Mouse (Mus musculus): ENCODE data around the gene Kcnk10. TPM values are rescaled to one million over a fixed set of nuclear protein-coding genes. Genes with fewer than 3 reads are reported as not detected.

Gene Kcnk10
- polyA plus RNA-seq, 1 experiment from 2014 or later: 40.9 TPM

- no peaks in the 10 kb centered on the region for H3K9me3 ChIP-seq (ENCODE audit: control insufficient read depth, low read length)
- no peak overlapping the region for H3K9ac ChIP-seq (ENCODE audit: low read length)
- no peak overlapping the region for H3K4me3 ChIP-seq (ENCODE audit: low read depth, low read length)
- no peak for DNase-seq (ENCODE audit: low spot score, missing footprints)
- 75% methylated on average over 11 of the region's 11 CpGs for WGBS
- no peaks in the 10 kb centered on the region for H3K36me3 ChIP-seq (ENCODE audit: control insufficient read depth, insufficient read depth, low read length)
- H3K27ac ChIP-seq (ENCODE audit: low read depth, low read length): no peak overlapping the region
- H3K27me3 ChIP-seq (ENCODE audit: control insufficient read depth, insufficient read depth, low read length): no peaks in the 10 kb centered on the region
- no peak for ATAC-seq (ENCODE audit: low FRiP score)
- H3K4me1 ChIP-seq (ENCODE audit: control insufficient read depth, insufficient read depth, low read length): no peaks in the 10 kb centered on the region
- H3K4me2 ChIP-seq: no peak overlapping the region
Measured at GRCm38 (mm10) chr12:98501528-98502280, 76.4 kb downstream of the Kcnk10 start.

DNA sequence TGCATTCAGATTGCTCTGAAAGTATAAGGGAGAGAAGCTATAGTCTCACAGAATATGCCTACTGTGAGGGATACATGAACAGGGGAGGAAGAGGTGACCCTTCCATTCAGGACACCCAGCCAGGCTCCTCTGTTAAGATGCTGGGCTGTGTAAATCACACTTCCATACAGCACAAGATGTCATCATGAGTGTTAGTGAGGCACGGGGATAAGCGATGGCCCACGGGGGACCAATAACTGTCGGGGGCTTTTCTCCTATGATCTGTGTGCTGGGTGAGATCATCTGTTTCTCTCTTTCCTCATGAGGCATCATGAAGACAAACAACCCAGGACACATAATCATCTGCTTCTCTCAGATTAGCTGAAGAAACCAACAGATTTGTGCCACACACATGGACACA, 77.1 kb downstream of the Kcnk10 start:
- H3K36me3 ChIP-seq (ENCODE audit: control insufficient read depth, insufficient read depth, low read length): no peaks in the 10 kb centered on the region
- ATAC-seq (ENCODE audit: low FRiP score) (no peak), DNase-seq (ENCODE audit: low spot score, missing footprints) (no peak)
- no peak overlapping the region for H3K4me3 ChIP-seq (ENCODE audit: low read depth, low read length)
- no peak overlapping the region for H3K27ac ChIP-seq (ENCODE audit: low read depth, low read length)
- no peaks in the 10 kb centered on the region for H3K4me1 ChIP-seq (ENCODE audit: control insufficient read depth, insufficient read depth, low read length)
- H3K4me2 ChIP-seq: no peak overlapping the region
- WGBS: 84% methylated on average over 4 of the region's 4 CpGs
- no peaks in the 10 kb centered on the region for H3K27me3 ChIP-seq (ENCODE audit: control insufficient read depth, insufficient read depth, low read length)
- no peaks in the 10 kb centered on the region for H3K9me3 ChIP-seq (ENCODE audit: control insufficient read depth, low read length)
- no peak overlapping the region for H3K9ac ChIP-seq (ENCODE audit: low read length)

GRCm38 (mm10) chr12:98481460-98481859, 96.7 kb downstream of the Kcnk10 start:
- H3K36me3 ChIP-seq (ENCODE audit: control insufficient read depth, insufficient read depth, low read length): peaks cover 4% of the 10 kb centered on the region; the same call in 1 of the 2 replicates
- peaks cover 24% of the 10 kb centered on the region for H3K4me1 ChIP-seq (ENCODE audit: control insufficient read depth, insufficient read depth, low read length)
- H3K9me3 ChIP-seq (ENCODE audit: control insufficient read depth, low read length): no peaks in the 10 kb centered on the region
- H3K27ac ChIP-seq (ENCODE audit: low read depth, low read length): peak overlapping the region; percentile 30; the same call in 1 of the 2 replicates
- no peak overlapping the region for H3K9ac ChIP-seq (ENCODE audit: low read length)
- ATAC-seq (ENCODE audit: low FRiP score) (peak; percentile 49), DNase-seq (ENCODE audit: low spot score, missing footprints) (no peak)
- WGBS: 72% methylated on average over 2 of the region's 2 CpGs
- H3K27me3 ChIP-seq (ENCODE audit: control insufficient read depth, insufficient read depth, low read length): no peaks in the 10 kb centered on the region
- no peak overlapping the region for H3K4me3 ChIP-seq (ENCODE audit: low read depth, low read length)
- no peak overlapping the region for H3K4me2 ChIP-seq

DNA sequence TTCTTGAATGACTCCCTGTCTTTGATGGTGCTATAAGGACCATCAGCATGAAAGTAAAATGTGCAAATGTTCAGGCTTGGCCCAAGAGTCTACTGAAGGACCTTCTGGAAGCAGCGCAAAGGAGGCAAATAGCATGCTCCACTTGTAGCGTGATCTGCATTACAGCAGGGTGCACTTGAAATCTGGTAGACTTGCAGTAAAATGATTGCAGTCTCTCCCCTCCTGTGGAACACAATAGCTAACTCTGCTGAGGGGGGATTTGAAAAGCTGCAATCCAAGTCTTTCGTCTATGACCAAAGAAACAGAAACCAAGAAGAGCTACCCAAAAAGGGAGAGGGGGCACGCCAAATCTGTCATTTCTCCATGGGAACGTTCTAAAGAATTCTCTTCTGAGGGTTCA, 97.1 kb downstream of the Kcnk10 start:
- ATAC-seq (ENCODE audit: low FRiP score): no peak

DNA sequence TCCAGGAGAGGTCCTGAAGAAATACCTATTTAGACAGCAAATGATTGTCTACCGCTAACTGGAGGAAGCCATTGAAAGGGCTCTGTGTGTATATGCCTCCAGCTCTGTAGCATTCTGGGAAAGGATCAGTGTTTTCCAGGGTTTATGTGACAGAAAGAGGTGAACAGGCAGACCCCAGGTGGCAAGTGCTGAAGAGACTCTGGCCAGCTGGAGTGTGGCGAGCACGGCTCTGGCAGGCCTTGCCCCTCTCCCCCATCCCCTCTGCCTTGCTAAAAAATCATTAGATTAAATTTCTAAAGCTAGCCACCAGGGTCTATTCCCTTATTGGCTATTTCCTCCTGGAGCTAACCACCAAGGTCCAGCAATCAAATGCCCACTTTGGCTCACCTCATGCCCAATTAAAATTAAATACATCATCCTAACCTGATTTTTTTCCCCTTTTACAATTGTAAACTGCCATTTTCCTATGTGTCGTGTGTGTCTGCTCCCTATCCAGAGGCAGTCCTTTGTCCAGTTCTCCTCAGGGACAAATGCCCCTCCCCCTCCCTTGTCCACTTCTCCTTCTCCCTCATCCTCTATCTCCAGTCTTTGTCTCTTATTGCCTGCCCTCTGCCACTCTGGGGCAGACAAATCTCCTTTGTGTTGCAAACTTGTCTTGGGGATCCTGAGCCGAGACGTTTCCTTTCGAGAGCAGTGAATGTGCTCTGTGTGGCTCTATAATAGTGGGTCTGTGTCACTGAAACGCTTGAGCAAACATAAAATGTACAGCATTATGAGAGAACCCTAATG, 100.2 kb downstream of the Kcnk10 start:
- peak; percentile 90 for DNase-seq (ENCODE audit: low spot score, missing footprints)
- Histone ChIP-seq H3K4me2 (no peak overlapping the region), H3K9ac (ENCODE audit: low read length) (peak overlapping the region; percentile 28; the same call in 1 of the 2 replicates), H3K36me3 (ENCODE audit: control insufficient read depth, insufficient read depth, low read length) (peaks cover 4% of the 10 kb centered on the region; the same call in 1 of the 2 replicates), H3K4me3 (ENCODE audit: low read depth, low read length) (no peak overlapping the region), H3K9me3 (ENCODE audit: control insufficient read depth, low read length) (no peaks in the 10 kb centered on the region), H3K27ac (ENCODE audit: low read depth, low read length) (peak overlapping the region; percentile 85), H3K27me3 (ENCODE audit: control insufficient read depth, insufficient read depth, low read length) (no peaks in the 10 kb centered on the region), H3K4me1 (ENCODE audit: control insufficient read depth, insufficient read depth, low read length) (peaks cover 24% of the 10 kb centered on the region)
- WGBS: 25% methylated on average over 8 of the region's 8 CpGs
- ATAC-seq (ENCODE audit: low FRiP score): peak; percentile 87

More for the DNA sequence above, 97.1 kb downstream of the Kcnk10 start:
- Histone ChIP-seq H3K36me3 (ENCODE audit: control insufficient read depth, insufficient read depth, low read length) (peaks cover 4% of the 10 kb centered on the region; the same call in 1 of the 2 replicates), H3K9me3 (ENCODE audit: control insufficient read depth, low read length) (no peaks in the 10 kb centered on the region), H3K4me3 (ENCODE audit: low read depth, low read length) (no peak overlapping the region), H3K27ac (ENCODE audit: low read depth, low read length) (peak overlapping the region; percentile 30; the same call in 1 of the 2 replicates), H3K27me3 (ENCODE audit: control insufficient read depth, insufficient read depth, low read length) (no peaks in the 10 kb centered on the region), H3K4me1 (ENCODE audit: control insufficient read depth, insufficient read depth, low read length) (peaks cover 24% of the 10 kb centered on the region), H3K9ac (ENCODE audit: low read length) (no peak overlapping the region), H3K4me2 (no peak overlapping the region)
- no peak for DNase-seq (ENCODE audit: low spot score, missing footprints)
- WGBS: 54% methylated on average over 5 of the region's 5 CpGs

- 88% methylated on average over 5 of the region's 5 CpGs for WGBS
- H3K9ac ChIP-seq (ENCODE audit: low read length): no peak overlapping the region
- no peaks in the 10 kb centered on the region for H3K9me3 ChIP-seq (ENCODE audit: control insufficient read depth, low read length)
- no peak overlapping the region for H3K27ac ChIP-seq (ENCODE audit: low read depth, low read length)
- no peak overlapping the region for H3K4me3 ChIP-seq (ENCODE audit: low read depth, low read length)
- no peak overlapping the region for H3K4me2 ChIP-seq
- H3K27me3 ChIP-seq (ENCODE audit: control insufficient read depth, insufficient read depth, low read length): no peaks in the 10 kb centered on the region
- H3K4me1 ChIP-seq (ENCODE audit: control insufficient read depth, insufficient read depth, low read length): no peaks in the 10 kb centered on the region
- ATAC-seq (ENCODE audit: low FRiP score): no peak
- DNase-seq (ENCODE audit: low spot score, missing footprints): no peak
- no peaks in the 10 kb centered on the region for H3K36me3 ChIP-seq (ENCODE audit: control insufficient read depth, insufficient read depth, low read length)
Measured at GRCm38 (mm10) chr12:98471232-98471631, 106.9 kb downstream of the Kcnk10 start.

DNA sequence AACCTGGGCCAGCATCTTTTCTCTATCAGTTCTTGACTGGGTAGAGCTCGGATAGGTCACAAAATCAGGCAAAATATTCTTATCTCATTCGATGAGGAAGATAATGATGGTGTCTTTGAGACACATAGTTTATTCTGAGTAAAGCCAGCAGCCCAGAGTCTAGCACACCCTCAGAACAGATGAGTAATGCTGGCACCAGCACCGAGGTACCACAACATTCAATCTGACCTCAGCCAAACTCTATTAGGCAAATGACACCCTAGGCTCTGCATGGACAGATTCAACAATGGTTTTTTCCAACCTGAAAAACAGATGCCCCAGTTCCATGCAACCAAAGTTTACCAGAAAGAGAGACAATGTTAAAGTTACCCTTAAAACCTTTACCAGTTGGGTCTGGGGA, 108.0 kb downstream of the Kcnk10 start:
- 88% methylated on average over 3 of the region's 3 CpGs for whole genome bisulfite sequencing
- Histone ChIP-seq H3K27me3 (ENCODE audit: control insufficient read depth, insufficient read depth, low read length) (no peaks in the 10 kb centered on the region), H3K27ac (ENCODE audit: low read depth, low read length) (no peak overlapping the region), H3K4me3 (ENCODE audit: low read depth, low read length) (no peak overlapping the region), H3K9me3 (ENCODE audit: control insufficient read depth, low read length) (no peaks in the 10 kb centered on the region), H3K9ac (ENCODE audit: low read length) (no peak overlapping the region), H3K4me2 (no peak overlapping the region), H3K36me3 (ENCODE audit: control insufficient read depth, insufficient read depth, low read length) (no peaks in the 10 kb centered on the region), H3K4me1 (ENCODE audit: control insufficient read depth, insufficient read depth, low read length) (no peaks in the 10 kb centered on the region)
- DNase-seq (ENCODE audit: low spot score, missing footprints) (no peak), ATAC-seq (ENCODE audit: low FRiP score) (no peak)

DNA sequence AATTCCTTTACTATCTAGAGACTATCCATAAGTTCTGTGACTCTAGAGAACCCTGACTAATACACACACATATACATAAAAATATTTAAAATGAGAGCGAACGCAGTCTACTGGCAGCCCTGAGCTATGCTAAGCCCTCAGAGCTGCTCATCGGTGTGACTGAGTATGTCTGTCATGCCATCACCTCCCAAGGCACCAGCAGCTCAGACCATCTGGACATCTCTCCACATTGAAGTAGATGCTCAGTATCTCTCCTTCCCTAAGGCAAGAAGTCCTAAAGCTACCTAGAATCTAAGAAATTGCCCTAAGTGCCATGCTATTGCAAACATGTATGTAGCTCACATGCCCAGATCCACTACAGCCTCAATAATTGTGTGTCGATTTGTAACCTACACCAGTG, 110.3 kb downstream of the Kcnk10 start:
- Histone ChIP-seq H3K27ac (ENCODE audit: low read depth, low read length) (no peak overlapping the region), H3K4me1 (ENCODE audit: control insufficient read depth, insufficient read depth, low read length) (no peaks in the 10 kb centered on the region), H3K9ac (ENCODE audit: low read length) (no peak overlapping the region), H3K4me3 (ENCODE audit: low read depth, low read length) (no peak overlapping the region), H3K9me3 (ENCODE audit: control insufficient read depth, low read length) (no peaks in the 10 kb centered on the region), H3K27me3 (ENCODE audit: control insufficient read depth, insufficient read depth, low read length) (no peaks in the 10 kb centered on the region), H3K4me2 (no peak overlapping the region), H3K36me3 (ENCODE audit: control insufficient read depth, insufficient read depth, low read length) (no peaks in the 10 kb centered on the region)
- 96% methylated on average over 4 of the region's 4 CpGs for WGBS
- DNase-seq (ENCODE audit: low spot score, missing footprints) (no peak), ATAC-seq (ENCODE audit: low FRiP score) (no peak)

GRCm38 (mm10) chr12:98459889-98460288, 118.2 kb downstream of the Kcnk10 start:
- DNase-seq (ENCODE audit: low spot score, missing footprints) (no peak), ATAC-seq (ENCODE audit: low FRiP score) (peak; percentile 19; the same call in 1 of the 2 replicates)
- Histone ChIP-seq H3K4me3 (ENCODE audit: low read depth, low read length) (no peak overlapping the region), H3K9ac (ENCODE audit: low read length) (no peak overlapping the region), H3K9me3 (ENCODE audit: control insufficient read depth, low read length) (no peaks in the 10 kb centered on the region), H3K4me1 (ENCODE audit: control insufficient read depth, insufficient read depth, low read length) (no peaks in the 10 kb centered on the region), H3K27me3 (ENCODE audit: control insufficient read depth, insufficient read depth, low read length) (no peaks in the 10 kb centered on the region), H3K27ac (ENCODE audit: low read depth, low read length) (no peak overlapping the region), H3K4me2 (no peak overlapping the region), H3K36me3 (ENCODE audit: control insufficient read depth, insufficient read depth, low read length) (no peaks in the 10 kb centered on the region)
- 49% methylated on average over 3 of the region's 3 CpGs for WGBS
